Mouse (Mus musculus): ENCODE data around the gene Slc25a43.

DNA sequence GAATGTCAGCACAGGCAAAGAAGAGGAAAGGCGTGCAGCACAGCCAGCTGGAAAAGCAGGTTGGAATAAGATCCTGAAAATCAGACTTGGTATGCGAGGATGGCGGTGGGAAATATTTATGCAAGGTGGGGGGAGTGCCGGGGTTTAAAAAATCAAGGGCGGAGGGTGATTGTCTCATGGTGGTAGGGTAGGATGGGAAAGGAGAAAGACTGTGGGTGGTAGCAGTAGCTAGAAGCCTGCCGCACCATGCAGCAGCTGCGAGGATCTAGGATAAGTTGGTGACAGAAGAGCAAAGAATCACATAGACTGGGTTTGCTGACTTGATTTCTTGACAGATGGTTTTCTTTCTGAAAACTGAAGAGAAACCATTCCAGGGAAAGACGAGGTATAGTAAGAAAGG, 3.3 kb downstream of the Slc25a43 start:
- no peak for TF ChIP-seq CTCF (IDR thresholded peaks at IDR 0.05; ENCODE audit: extremely low read depth, insufficient read depth, low read length)
- no peak for TF ChIP-seq POLR2A (IDR thresholded peaks at IDR 0.05; ENCODE audit: extremely low read depth, insufficient read depth, low read length)

Measured in cortical plate, adult 2 months (tissue).